Mouse (Mus musculus) forebrain, embryonic 15.5 days (tissue): ENCODE data around the gene Plekha1. TPM values are rescaled to one million over a fixed set of nuclear protein-coding genes. Genes with fewer than 3 reads are reported as not detected.

Source experiments
- ATAC-seq: fragments of 200-750 bp; cut with Nextera tagmentation; replicated peaks from 2 replicates; pipeline ENCODE4 v1.8.0; 2017; ENCODE audit warnings: mild to moderate bottlenecking, moderate TSS enrichment, moderate library complexity
- H3K27ac ChIP-seq: fragments of 300-500 bp; sonication (generic); replicated peaks from 2 replicates; pipeline ENCODE4 v1.5.1; 2015; ENCODE audit warnings: mild to moderate bottlenecking, inconsistent platforms
- H3K27me3 ChIP-seq: fragments of 300-500 bp; sonication (generic); 2 replicates; pipeline ENCODE4 v1.6.1; 2015; ENCODE audit warnings: inconsistent platforms
- H3K36me3 ChIP-seq: fragments of 300-500 bp; sonication (generic); 2 replicates; pipeline ENCODE4 v1.6.1; 2015; ENCODE audit warnings: mild to moderate bottlenecking, inconsistent platforms
- H3K4me1 ChIP-seq: fragments of 300-500 bp; sonication (generic); 2 replicates; pipeline ENCODE4 v1.6.1; 2015; ENCODE audit warnings: inconsistent platforms
- H3K4me2 ChIP-seq: fragments of 300-500 bp; sonication (generic); replicated peaks from 2 replicates; pipeline ENCODE4 v1.6.1; 2015; ENCODE audit warnings: mild to moderate bottlenecking, inconsistent platforms
- H3K4me3 ChIP-seq: fragments of 300-500 bp; sonication (generic); 2 replicates; pipeline ENCODE4 v1.5.1; 2015; ENCODE audit warnings: mild to moderate bottlenecking, inconsistent platforms
- H3K9ac ChIP-seq: fragments of 300-500 bp; sonication (generic); replicated peaks from 2 replicates; pipeline ENCODE4 v1.6.1; 2015; ENCODE audit warnings: mild to moderate bottlenecking, inconsistent platforms
- H3K9me3 ChIP-seq: fragments of 300-500 bp; sonication (generic); 2 replicates; pipeline ENCODE4 v1.6.1; 2016; ENCODE audit warnings: inconsistent platforms
- WGBS: fragments of 180-500 bp; shearing (Covaris S2); methylation state at CpG from one replicate; pipeline ENCODE4 v1.1.7; 2015; ENCODE audit warnings: mixed read lengths; 5-methylcytosine and 5-hydroxymethylcytosine counted together
- polyA plus RNA-seq: library from polyadenylated mRNA; unstranded; fragments of >200 nt; fragmentation: Nextera tagmentation; extraction: Ambion mirVana; gene quantifications from 2 replicates; pipeline ENCODE4 v1.2.1, GENCODE M21; 2015

The Plekha1 gene
- polyA plus RNA-seq, 1 experiment from 2014 or later = 53.2 TPM

GRCm38 (mm10) chr7:130934654-130935053, 69.1 kb downstream of the Plekha1 start:
- ATAC-seq = no peak
- H3K4me2 ChIP-seq = no peak overlapping the region

GRCm38 (mm10) chr7:130935421-130935792, 69.9 kb downstream of the Plekha1 start:
- H3K27ac ChIP-seq = no peak overlapping the region
- H3K4me3 ChIP-seq = peak overlapping the region; percentile 55
- no peaks in the 10 kb centered on the region for H3K36me3 ChIP-seq
- H3K9ac ChIP-seq = 0 out of 2 replicates have a peak overlapping the region, but pooled peaks have one; percentile 38
- H3K4me1 ChIP-seq = peaks cover 20% of the 10 kb centered on the region
- no peaks in the 10 kb centered on the region for H3K9me3 ChIP-seq
- peak overlapping the region; percentile 79 for H3K4me2 ChIP-seq
- peaks cover 61% of the 10 kb centered on the region for H3K27me3 ChIP-seq
- no peak for ATAC-seq
- WGBS = 14% methylated on average over 16 of the region's 16 CpGs

More at GRCm38 (mm10) chr7:130934654-130935053, 69.1 kb downstream of the Plekha1 start:
- H3K9ac ChIP-seq = no peak overlapping the region
- WGBS = 88% methylated on average over 4 of the region's 4 CpGs
- H3K36me3 ChIP-seq = no peaks in the 10 kb centered on the region
- H3K27me3 ChIP-seq = peaks cover 60% of the 10 kb centered on the region
- no peak overlapping the region for H3K27ac ChIP-seq
- no peak overlapping the region for H3K4me3 ChIP-seq
- H3K9me3 ChIP-seq = no peaks in the 10 kb centered on the region
- H3K4me1 ChIP-seq = peaks cover 20% of the 10 kb centered on the region

- Histone ChIP-seq H3K27me3 (peaks cover 61% of the 10 kb centered on the region), H3K36me3 (no peaks in the 10 kb centered on the region), H3K9ac (peak within 1 kb of the TSS; percentile 38), H3K27ac (no peak within 1 kb of the TSS), H3K4me2 (peak within 1 kb of the TSS; percentile 79), H3K4me3 (peak within 1 kb of the TSS; percentile 55), H3K4me1 (peaks cover 20% of the 10 kb centered on the region), H3K9me3 (no peaks in the 10 kb centered on the region)
- ATAC-seq = peak; percentile 84
- WGBS = under 1% methylated on average over 70 of the region's 70 CpGs
These were observed 70.4 kb downstream of the Plekha1 start, which contains the start of gene Htra1 for GRCm38 (mm10) chr7:130935793-130936471. TSS of gene Htra1 (plus strand) at chr7:130936111.

- Histone ChIP-seq H3K27ac (no peak overlapping the region), H3K4me3 (peak overlapping the region; percentile 55), H3K36me3 (no peaks in the 10 kb centered on the region), H3K9me3 (no peaks in the 10 kb centered on the region), H3K27me3 (peaks cover 61% of the 10 kb centered on the region), H3K4me2 (peak overlapping the region; percentile 79), H3K4me1 (peaks cover 20% of the 10 kb centered on the region), H3K9ac (peak overlapping the region; percentile 38)
- under 1% methylated on average over 44 of the region's 49 CpGs for WGBS
- ATAC-seq = peak; percentile 49
These were observed 71.0 kb downstream of the Plekha1 start for GRCm38 (mm10) chr7:130936472-130936951.

GRCm38 (mm10) chr7:130937266-130937841, 71.8 kb downstream of the Plekha1 start:
- H3K27me3 ChIP-seq = peaks cover 61% of the 10 kb centered on the region
- 27% methylated on average over 12 of the region's 12 CpGs for WGBS
- H3K9ac ChIP-seq = no peak overlapping the region
- no peak for ATAC-seq
- H3K4me3 ChIP-seq = peak overlapping the region; percentile 55
- no peaks in the 10 kb centered on the region for H3K9me3 ChIP-seq
- no peaks in the 10 kb centered on the region for H3K36me3 ChIP-seq
- H3K4me2 ChIP-seq = peak overlapping the region; percentile 79
- H3K27ac ChIP-seq = no peak overlapping the region
- H3K4me1 ChIP-seq = peaks cover 20% of the 10 kb centered on the region

- no peaks in the 10 kb centered on the region for H3K36me3 ChIP-seq
- no peak overlapping the region for H3K4me3 ChIP-seq
- H3K4me2 ChIP-seq = no peak overlapping the region
- no peaks in the 10 kb centered on the region for H3K9me3 ChIP-seq
- H3K4me1 ChIP-seq = peaks cover 20% of the 10 kb centered on the region
- WGBS = 68% methylated on average over 4 of the region's 4 CpGs
- no peak overlapping the region for H3K9ac ChIP-seq
- ATAC-seq = no peak
- peaks cover 58% of the 10 kb centered on the region for H3K27me3 ChIP-seq
- no peak overlapping the region for H3K27ac ChIP-seq
These were observed 72.4 kb downstream of the Plekha1 start for GRCm38 (mm10) chr7:130938005-130938404.

- Histone ChIP-seq H3K4me1 (peaks cover 20% of the 10 kb centered on the region), H3K4me2 (no peak overlapping the region), H3K9ac (no peak overlapping the region), H3K36me3 (no peaks in the 10 kb centered on the region), H3K27me3 (peaks cover 50% of the 10 kb centered on the region), H3K9me3 (no peaks in the 10 kb centered on the region), H3K4me3 (no peak overlapping the region), H3K27ac (no peak overlapping the region)
- ATAC-seq = no peak
- 92% methylated on average over 8 of the region's 8 CpGs for WGBS
These were observed 73.3 kb downstream of the Plekha1 start for GRCm38 (mm10) chr7:130938896-130939295.

GRCm38 (mm10) chr7:130940733-130941132, 75.2 kb downstream of the Plekha1 start:
- H3K36me3 ChIP-seq = no peaks in the 10 kb centered on the region
- no peak overlapping the region for H3K9ac ChIP-seq
- ATAC-seq = no peak
- H3K4me1 ChIP-seq = peaks cover 14% of the 10 kb centered on the region
- H3K4me2 ChIP-seq = no peak overlapping the region
- WGBS = 84% methylated on average over 8 of the region's 8 CpGs
- no peak overlapping the region for H3K27ac ChIP-seq
- peaks cover 34% of the 10 kb centered on the region for H3K27me3 ChIP-seq
- H3K4me3 ChIP-seq = no peak overlapping the region
- H3K9me3 ChIP-seq = no peaks in the 10 kb centered on the region

GRCm38 (mm10) chr7:130943280-130943895, 77.8 kb downstream of the Plekha1 start:
- no peak overlapping the region for H3K4me3 ChIP-seq

GRCm38 (mm10) chr7:130944766-130945475, 79.4 kb downstream of the Plekha1 start:
- WGBS = 90% methylated on average over 11 of the region's 11 CpGs
- Histone ChIP-seq H3K36me3 (no peaks in the 10 kb centered on the region), H3K4me2 (no peak overlapping the region), H3K9me3 (no peaks in the 10 kb centered on the region), H3K9ac (no peak overlapping the region), H3K4me1 (peaks cover 8% of the 10 kb centered on the region), H3K27ac (no peak overlapping the region), H3K27me3 (no peaks in the 10 kb centered on the region), H3K4me3 (no peak overlapping the region)
- ATAC-seq = no peak

More at GRCm38 (mm10) chr7:130943280-130943895, 77.8 kb downstream of the Plekha1 start:
- no peak overlapping the region for H3K4me2 ChIP-seq
- peaks cover 8% of the 10 kb centered on the region; the same call in 1 of the 2 replicates for H3K27me3 ChIP-seq
- no peaks in the 10 kb centered on the region for H3K4me1 ChIP-seq
- H3K27ac ChIP-seq = no peak overlapping the region
- ATAC-seq = no peak
- no peaks in the 10 kb centered on the region for H3K36me3 ChIP-seq
- no peaks in the 10 kb centered on the region for H3K9me3 ChIP-seq
- 92% methylated on average over 9 of the region's 9 CpGs for WGBS
- H3K9ac ChIP-seq = no peak overlapping the region

GRCm38 (mm10) chr7:130945730-130946129, 80.2 kb downstream of the Plekha1 start:
- no peaks in the 10 kb centered on the region for H3K9me3 ChIP-seq
- H3K27me3 ChIP-seq = no peaks in the 10 kb centered on the region
- no peak overlapping the region for H3K9ac ChIP-seq
- H3K4me2 ChIP-seq = no peak overlapping the region
- no peak overlapping the region for H3K4me3 ChIP-seq
- ATAC-seq = no peak
- WGBS = 89% methylated on average over 3 of the region's 3 CpGs
- H3K27ac ChIP-seq = no peak overlapping the region
- H3K36me3 ChIP-seq = no peaks in the 10 kb centered on the region
- H3K4me1 ChIP-seq = peaks cover 8% of the 10 kb centered on the region

- Histone ChIP-seq H3K9me3 (no peaks in the 10 kb centered on the region), H3K4me1 (peaks cover 8% of the 10 kb centered on the region)
- 93% methylated on average over 12 of the region's 12 CpGs for WGBS
These were observed 80.7 kb downstream of the Plekha1 start for GRCm38 (mm10) chr7:130946303-130946702.

More at GRCm38 (mm10) chr7:130946303-130946702, 80.7 kb downstream of the Plekha1 start:
- Histone ChIP-seq H3K27me3 (no peaks in the 10 kb centered on the region), H3K4me2 (no peak overlapping the region), H3K9ac (no peak overlapping the region), H3K27ac (no peak overlapping the region), H3K36me3 (no peaks in the 10 kb centered on the region), H3K4me3 (no peak overlapping the region)
- no peak for ATAC-seq
